Mouse (Mus musculus) large intestine, adult 2 months (tissue): ENCODE results near the gene Ankle2. TPM values are rescaled to one million over a fixed set of nuclear protein-coding genes. Genes with fewer than 3 reads are reported as not detected.
A peak's percentile ranks its signal among the peaks of the same experiment; 100 is the strongest.

Source experiments
- DNase-seq: peaks from one replicate; pipeline ENCODE4 v3.0.0-alpha.2; 2012; ENCODE audit warnings: low read depth, low spot score
- WGBS: fragments of 180-500 bp; shearing (Covaris S2); methylation state at CpG from one replicate; pipeline ENCODE4 v1.1.7; 2018; 5-methylcytosine and 5-hydroxymethylcytosine counted together
- polyA plus RNA-seq: library from polyadenylated mRNA; depleted of rRNA; stranded (reverse); fragments of >200 nt; gene quantifications from 2 replicates; pipeline ENCODE4 v1.2.3, GENCODE M21; 2012; rRNA removed

Gene Ankle2
- 4.7 and 7.2 TPM in 2 replicates for polyA plus RNA-seq

GRCm38 (mm10) chr5:110230780-110231461 is at the start of gene Ankle2:
TSS of gene Ankle2 (plus strand) at chr5:110231004.
- under 1% methylated on average over 81 of the region's 81 CpGs for WGBS
- DNase-seq, result peak; percentile 40

- no peak for DNase-seq
- 68% methylated on average over 5 of the region's 5 CpGs for WGBS
Measured at GRCm38 (mm10) chr5:110181716-110182115, 49.1 kb upstream of the Ankle2 start.

GRCm38 (mm10) chr5:110203164-110203895 is 27.5 kb upstream of the Ankle2 start:
- no peak for DNase-seq

GRCm38 (mm10) chr5:110204777-110205176 is 26.0 kb upstream of the Ankle2 start:
- DNase-seq, result no peak
- 79% methylated on average over 6 of the region's 6 CpGs for WGBS

More at GRCm38 (mm10) chr5:110203164-110203895, 27.5 kb upstream of the Ankle2 start:
- 84% methylated on average over 10 of the region's 10 CpGs for WGBS

- WGBS, result 76% methylated on average over 2 of the region's 2 CpGs
- no peak for DNase-seq
Measured at GRCm38 (mm10) chr5:110211312-110211711, 19.5 kb upstream of the Ankle2 start.

- 92% methylated on average over 3 of the region's 3 CpGs for WGBS
- no peak for DNase-seq
Measured at GRCm38 (mm10) chr5:110216780-110217179, 14.0 kb upstream of the Ankle2 start.

- DNase-seq, result no peak
- 94% methylated on average over 4 of the region's 4 CpGs for WGBS
Measured at GRCm38 (mm10) chr5:110220331-110220730, 10.5 kb upstream of the Ankle2 start.

- WGBS, result 84% methylated on average over 6 of the region's 6 CpGs
Measured at GRCm38 (mm10) chr5:110222757-110223156, 8.0 kb upstream of the Ankle2 start.

GRCm38 (mm10) chr5:110225056-110225455 is 5.7 kb upstream of the Ankle2 start:
- no peak for DNase-seq
- WGBS, result 79% methylated on average over 3 of the region's 3 CpGs

More at GRCm38 (mm10) chr5:110222757-110223156, 8.0 kb upstream of the Ankle2 start:
- DNase-seq, result no peak

GRCm38 (mm10) chr5:110227336-110227883 is 3.4 kb upstream of the Ankle2 start:
- WGBS, result 38% methylated on average over 1 of the region's 1 CpGs
- DNase-seq, result no peak

- no peak for DNase-seq
- WGBS, result 1% methylated on average over 8 of the region's 8 CpGs
Measured at GRCm38 (mm10) chr5:110230401-110230779, 414 bp upstream of the Ankle2 start.

- WGBS, result 37% methylated on average over 13 of the region's 13 CpGs
- DNase-seq, result no peak
Measured at GRCm38 (mm10) chr5:110231638-110232037, 834 bp downstream of the Ankle2 start.

GRCm38 (mm10) chr5:110232346-110232745 is 1.5 kb downstream of the Ankle2 start:
- 64% methylated on average over 6 of the region's 6 CpGs for WGBS
- DNase-seq, result no peak

GRCm38 (mm10) chr5:110244091-110244490 is 13.3 kb downstream of the Ankle2 start:
- WGBS, result 74% methylated on average over 2 of the region's 2 CpGs
- DNase-seq, result no peak

- no peak for DNase-seq
- WGBS, result 65% methylated on average over 4 of the region's 4 CpGs
Measured at GRCm38 (mm10) chr5:110266941-110267340, 36.1 kb downstream of the Ankle2 start.

GRCm38 (mm10) chr5:110269141-110270101 is 38.6 kb downstream of the Ankle2 start, which contains the start of gene Pgam5:
TSS of gene Pgam5 (minus strand) at chr5:110269913.
- DNase-seq, result no peak
- WGBS, result under 1% methylated on average over 66 of the region's 66 CpGs

- WGBS, result 95% methylated on average over 6 of the region's 6 CpGs
Measured at GRCm38 (mm10) chr5:110270242-110270641, 39.4 kb downstream of the Ankle2 start.

GRCm38 (mm10) chr5:110274147-110274546 is 43.3 kb downstream of the Ankle2 start:
- 72% methylated on average over 4 of the region's 4 CpGs for WGBS
- DNase-seq, result no peak

More at GRCm38 (mm10) chr5:110270242-110270641, 39.4 kb downstream of the Ankle2 start:
- DNase-seq, result no peak

GRCm38 (mm10) chr5:110274846-110275245 is 44.0 kb downstream of the Ankle2 start:
- no peak for DNase-seq
- WGBS, result 56% methylated on average over 2 of the region's 2 CpGs
